Mouse (Mus musculus) ES-E14 (cell line): ENCODE data around the gene Rpf1. TPM values are rescaled to one million over a fixed set of nuclear protein-coding genes. Genes with fewer than 3 reads are reported as not detected.

ENCODE experiments used
- DNase-seq: peaks from one replicate; pipeline ENCODE4 v3.0.0-alpha.2; 2013; ENCODE audit warnings: low read depth, low spot score
- H3K27ac ChIP-seq: 2 replicates; pipeline ENCODE4 v1.5.1; 2012; ENCODE audit warnings: low read depth, mild to moderate bottlenecking, low read length, moderate library complexity, mixed read lengths; ENCODE audit not compliant: poor library complexity, insufficient read depth, severe bottlenecking
- H3K36me3 ChIP-seq: 2 replicates; pipeline ENCODE4 v1.6.1; 2012; ENCODE audit warnings: mild to moderate bottlenecking, low read length, moderate library complexity, mixed read lengths; ENCODE audit not compliant: control insufficient read depth, poor library complexity, insufficient read depth, severe bottlenecking
- H3K4me1 ChIP-seq, 2 experiments: fragments of 150-350 bp in 1 of 2; sonication (generic) in 1 of 2; 2 replicates each; pipeline ENCODE4 v1.6.1; 2012; ENCODE audit warnings: low read length in 2 of 2, mild to moderate bottlenecking in 1 of 2, mixed read lengths in 1 of 2; ENCODE audit not compliant: control insufficient read depth in 2 of 2, insufficient read depth in 2 of 2, poor library complexity in 1 of 2
- H3K4me3 ChIP-seq, 2 experiments: fragments of 150-350 bp in 1 of 2; sonication (generic) in 1 of 2; 2 replicates each; pipeline ENCODE4 v1.5.1; 2012; ENCODE audit warnings: low read length in 2 of 2, low read depth in 1 of 2, mild to moderate bottlenecking in 1 of 2, mixed read lengths in 1 of 2; ENCODE audit not compliant: insufficient read depth in 1 of 2, poor library complexity in 1 of 2, severe bottlenecking in 1 of 2
- H3K9ac ChIP-seq: 2 replicates; pipeline ENCODE4 v1.6.1; 2012; ENCODE audit warnings: low read depth, mild to moderate bottlenecking, low read length, mixed read lengths; ENCODE audit not compliant: poor library complexity, insufficient read depth, severe bottlenecking
- H3K9me3 ChIP-seq: fragments of 150-350 bp; sonication (generic); 2 replicates; pipeline ENCODE4 v1.6.1; 2012; ENCODE audit warnings: low read depth, mild to moderate bottlenecking, low read length; ENCODE audit not compliant: control insufficient read depth, insufficient read depth
- CHD2 ChIP-seq: IDR thresholded peaks from 2 replicates; pipeline ENCODE4 v1.6.1; 2014; ENCODE audit warnings: mild to moderate bottlenecking, low read depth, low read length, inconsistent platforms
- HCFC1 ChIP-seq: IDR thresholded peaks from 2 replicates; pipeline ENCODE4 v1.6.1; 2012; ENCODE audit warnings: low read length, inconsistent platforms, borderline replicate concordance; ENCODE audit not compliant: insufficient read depth
- MAFK ChIP-seq: IDR thresholded peaks from 2 replicates; pipeline ENCODE4 v1.6.1; 2014; ENCODE audit warnings: mild to moderate bottlenecking, low read depth, low read length, inconsistent platforms; ENCODE audit not compliant: insufficient read depth
- ZC3H11A ChIP-seq: IDR thresholded peaks from 2 replicates; pipeline ENCODE4 v1.6.1; 2012; ENCODE audit warnings: low read depth, mild to moderate bottlenecking, inconsistent platforms, low read length, borderline replicate concordance
- ZNF384 ChIP-seq: IDR thresholded peaks from 2 replicates; pipeline ENCODE4 v1.6.1; 2012; ENCODE audit warnings: low read depth, low read length, inconsistent platforms
- in situ Hi-C, 2 experiments: fragments of 600-800 bp; cut with MboI; formaldehyde crosslinking; loops; one replicate each; pipeline ENCODE4 v1.15.1; 2025; ENCODE audit warnings: low sequenced_read_pairs in 2 of 2, inconsistent platforms in 1 of 2; ENCODE audit not compliant: unreplicated experiment in 2 of 2
- total RNA-seq: library from RNA; depleted of rRNA; stranded (reverse); fragments of 300-350 nt; gene quantifications from 2 replicates; pipeline ENCODE4 v1.2.3, GENCODE M21; 2012; rRNA removed

Gene Rpf1
- 50.2 and 64.9 TPM in 2 replicates for total RNA-seq

- peak within 1 kb of the TSS; percentile 92 to 98 for H3K4me3 ChIP-seq
Observed at GRCm38 (mm10) chr3:146520798-146521651, at the start of gene Rpf1. Rpf1 (minus strand) TSS chr3:146521429.

GRCm38 (mm10) chr3:146570939-146571338, 49.7 kb upstream of the Rpf1 start:
- DNase-seq: no peak
- TF ChIP-seq CHD2 (no peak), HCFC1 (no peak), MAFK (no peak), ZNF384 (no peak), ZC3H11A (no peak)
- Histone ChIP-seq H3K9me3 (no peaks in the 10 kb centered on the region), H3K9ac (no peak overlapping the region), H3K36me3 (no peaks in the 10 kb centered on the region), H3K27ac (no peak overlapping the region), H3K4me3 (no peak overlapping the region), H3K4me1 (no peaks in the 10 kb centered on the region)
- in situ Hi-C loops: no loop called here

More at GRCm38 (mm10) chr3:146520798-146521651, at the start of gene Rpf1:
- Histone ChIP-seq H3K9ac (peak within 1 kb of the TSS; percentile 98), H3K36me3 (peaks cover 10% of the 10 kb centered on the region), H3K27ac (peak within 1 kb of the TSS; percentile 97), H3K9me3 (no peaks in the 10 kb centered on the region), H3K4me1 (peaks cover 0 to 2% of the 10 kb centered on the region in 2 experiments; a peak in 1 of 4 replicates)
- peak; percentile 77 for DNase-seq
- peak; percentile 59 for TF ChIP-seq CHD2
- no peak for TF ChIP-seq ZNF384
- peak; percentile 69 for TF ChIP-seq HCFC1
- in situ Hi-C loops: no loop called here

GRCm38 (mm10) chr3:146570148-146570782, 49.0 kb upstream of the Rpf1 start, which contains the start of gene Uox:
Uox (plus strand) TSS chr3:146570426.
- no peak for TF ChIP-seq ZC3H11A
- TF ChIP-seq ZNF384: no peak
- no peak for TF ChIP-seq HCFC1
- TF ChIP-seq CHD2: no peak
- no peak for TF ChIP-seq MAFK
- H3K36me3 ChIP-seq: no peaks in the 10 kb centered on the region
- no peak within 1 kb of the TSS for H3K9ac ChIP-seq
- no peak within 1 kb of the TSS for H3K27ac ChIP-seq
- no peak within 1 kb of the TSS for H3K4me3 ChIP-seq
- H3K4me1 ChIP-seq: no peaks in the 10 kb centered on the region
- H3K9me3 ChIP-seq: no peaks in the 10 kb centered on the region
- in situ Hi-C loops: no loop called here
- no peak for DNase-seq

- Histone ChIP-seq H3K36me3 (no peaks in the 10 kb centered on the region), H3K9me3 (no peaks in the 10 kb centered on the region), H3K4me3 (no peak overlapping the region), H3K9ac (no peak overlapping the region), H3K4me1 (no peaks in the 10 kb centered on the region), H3K27ac (no peak overlapping the region)
- no peak for DNase-seq
- in situ Hi-C loops: no loop called here
- TF ChIP-seq ZC3H11A: no peak
- TF ChIP-seq CHD2: no peak
- TF ChIP-seq MAFK: no peak
- no peak for TF ChIP-seq ZNF384
- TF ChIP-seq HCFC1: no peak
Observed at GRCm38 (mm10) chr3:146569594-146569993, 48.4 kb upstream of the Rpf1 start.
